Mouse (Mus musculus): ENCODE measurements around the gene Gm49673.
"Not testable (repeated sequence)": the region's sequence is repeated elsewhere in the genome, so short reads cannot be mapped to it uniquely, and the experiment has no call there.

DNA sequence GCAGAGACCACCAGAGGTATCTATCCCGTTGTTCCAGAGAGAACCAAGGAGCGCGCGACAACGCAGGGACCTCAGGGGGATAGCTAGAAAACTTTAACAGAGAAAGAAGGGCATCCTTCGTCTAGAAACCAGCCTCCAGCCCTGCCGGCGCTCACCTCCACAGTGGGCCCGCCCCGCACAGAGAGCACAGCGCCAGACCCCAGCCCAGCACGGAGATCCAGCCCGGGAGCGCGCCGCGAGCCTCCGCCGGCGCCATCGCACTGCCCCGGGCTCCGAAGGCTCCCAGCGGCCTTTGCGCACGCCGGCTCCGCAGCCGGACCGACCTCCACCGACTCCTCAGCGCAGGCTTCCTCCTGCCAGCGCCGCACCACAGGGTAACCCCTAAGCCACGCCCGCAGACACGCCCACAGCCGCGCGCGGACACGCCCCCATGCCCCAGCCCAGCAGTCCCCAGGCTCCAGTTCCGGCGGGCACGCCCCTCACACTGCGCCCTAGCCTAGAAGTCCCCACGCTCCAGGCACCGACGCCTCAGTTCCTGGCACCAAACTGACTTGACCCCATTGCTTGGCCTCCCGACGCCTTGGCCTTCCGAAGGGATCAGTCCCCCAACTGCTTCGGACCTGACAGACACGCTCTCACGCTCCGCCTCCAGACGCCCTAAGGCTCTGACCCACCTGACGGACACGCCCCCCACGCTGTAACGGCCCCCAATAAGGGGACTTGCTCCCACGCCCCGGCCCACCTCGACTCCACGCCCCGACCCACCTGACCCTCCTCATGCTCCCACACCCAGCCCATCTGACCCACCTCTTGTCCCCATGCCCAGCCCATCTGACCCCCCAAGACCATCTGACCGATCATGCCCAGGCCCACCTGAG is at the start of gene Gm49673, which contains the start of gene Rnaset2a:
- TF ChIP-seq CTCF, EP300 (IDR thresholded peaks at IDR 0.05; ENCODE audit: low read depth): not testable (repeated sequence)

All from heart, postnatal 0 days (tissue).